Mouse (Mus musculus): ENCODE results near the gene Fkbpl.

The Fkbpl gene

DNA sequence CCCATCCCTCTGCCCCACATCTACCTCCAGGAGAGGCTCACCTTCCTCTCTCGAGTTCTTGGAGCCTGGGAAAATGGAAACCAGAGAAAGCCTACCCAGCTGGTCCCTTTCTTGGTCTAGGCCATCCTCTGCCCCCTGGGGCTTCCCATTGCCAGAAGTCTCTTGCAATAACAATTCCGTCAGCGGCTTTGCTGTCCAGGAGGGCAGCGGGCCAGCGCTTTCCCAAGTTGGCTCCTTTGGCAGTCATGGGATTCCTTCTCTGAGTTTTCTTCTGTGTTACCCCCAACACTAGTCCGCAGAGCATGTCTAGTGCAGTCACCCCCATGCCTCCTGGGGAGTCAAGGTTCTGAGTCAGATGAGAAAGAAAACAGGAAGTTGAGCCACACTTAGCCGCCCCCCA is 48.3 kb downstream of the Fkbpl start:
- no peak for DNase-seq (ENCODE audit: low spot score)
